Mouse (Mus musculus) intestine, embryonic 16.5 days (tissue): ENCODE results near the gene Trim29. TPM values are rescaled to one million over a fixed set of nuclear protein-coding genes. Genes with fewer than 3 reads are reported as not detected.

Experiments used
- ATAC-seq: fragments of 200-750 bp; cut with Nextera tagmentation; 2 replicates; pipeline ENCODE4 v1.8.0; 2017; ENCODE audit warnings: moderate TSS enrichment, moderate library complexity
- H3K27ac ChIP-seq: fragments of 300-500 bp; sonication (generic); 2 replicates; pipeline ENCODE4 v1.5.1; 2014; ENCODE audit warnings: mild to moderate bottlenecking, low read length
- H3K27me3 ChIP-seq: fragments of 300-500 bp; sonication (generic); replicated peaks from 2 replicates; pipeline ENCODE4 v1.6.1; 2014; ENCODE audit warnings: low read length, control low read depth, mixed read lengths; ENCODE audit not compliant: control insufficient read depth, insufficient read depth
- H3K36me3 ChIP-seq: fragments of 300-500 bp; sonication (generic); 2 replicates; pipeline ENCODE4 v1.6.1; 2014; ENCODE audit warnings: low read length, control low read depth; ENCODE audit not compliant: control insufficient read depth, insufficient read depth
- H3K4me1 ChIP-seq: fragments of 300-500 bp; sonication (generic); 2 replicates; pipeline ENCODE4 v1.6.1; 2014; ENCODE audit warnings: low read length, control low read depth, mixed read lengths; ENCODE audit not compliant: control insufficient read depth, insufficient read depth
- H3K4me2 ChIP-seq: fragments of 300-500 bp; sonication (generic); 2 replicates; pipeline ENCODE4 v1.6.1; 2014; ENCODE audit warnings: low read depth, low read length, control low read depth
- H3K4me3 ChIP-seq: fragments of 300-500 bp; sonication (generic); 2 replicates; pipeline ENCODE4 v1.5.1; 2014; ENCODE audit warnings: mild to moderate bottlenecking, low read length
- H3K9ac ChIP-seq: fragments of 300-500 bp; sonication (generic); 2 replicates; pipeline ENCODE4 v1.6.1; 2014; ENCODE audit warnings: low read depth, low read length
- H3K9me3 ChIP-seq: fragments of 300-500 bp; sonication (generic); 2 replicates; pipeline ENCODE4 v1.6.1; 2016; ENCODE audit warnings: low read length, control low read depth; ENCODE audit not compliant: control insufficient read depth
- WGBS: fragments of 180-500 bp; shearing (Covaris S2); extraction: QIAGEN DNeasy Blood & Tissue Kit; methylation state at CpG from one replicate; pipeline ENCODE4 v1.1.7; 2014; 5-methylcytosine and 5-hydroxymethylcytosine counted together
- polyA plus RNA-seq: library from polyadenylated mRNA; unstranded; fragments of >200 nt; fragmentation: Nextera tagmentation; extraction: Ambion mirVana; gene quantifications from 2 replicates; pipeline ENCODE4 v1.2.1, GENCODE M21; 2015

Trim29 gene
- polyA plus RNA-seq, 1 experiment from 2014 or later, result 1.0 TPM

- H3K4me3 ChIP-seq, result no peak overlapping the region
- 24% methylated on average over 17 of the region's 17 CpGs for WGBS
- no peak for ATAC-seq
These were observed 39.9 kb upstream of the Trim29 start for GRCm38 (mm10) chr9:43270723-43271252.

GRCm38 (mm10) chr9:43271761-43272518 is 38.7 kb upstream of the Trim29 start:
- 75% methylated on average over 14 of the region's 14 CpGs for WGBS
- Histone ChIP-seq H3K9ac (no peak overlapping the region), H3K36me3 (no peaks in the 10 kb centered on the region), H3K27me3 (peaks cover 6% of the 10 kb centered on the region; the same call in 1 of the 2 replicates), H3K27ac (no peak overlapping the region), H3K4me1 (peaks cover 3% of the 10 kb centered on the region; the same call in 1 of the 2 replicates), H3K4me2 (no peak overlapping the region), H3K9me3 (no peaks in the 10 kb centered on the region), H3K4me3 (no peak overlapping the region)
- peak; percentile 32; the same call in 1 of the 2 replicates for ATAC-seq

More at GRCm38 (mm10) chr9:43270723-43271252, 39.9 kb upstream of the Trim29 start:
- Histone ChIP-seq H3K4me2 (no peak overlapping the region), H3K27ac (no peak overlapping the region), H3K9me3 (no peaks in the 10 kb centered on the region), H3K27me3 (peaks cover 6% of the 10 kb centered on the region; the same call in 1 of the 2 replicates), H3K36me3 (no peaks in the 10 kb centered on the region), H3K4me1 (peaks cover 3% of the 10 kb centered on the region; the same call in 1 of the 2 replicates), H3K9ac (peak overlapping the region; percentile 0; the same call in 1 of the 2 replicates)

- H3K27me3 ChIP-seq, result peaks cover 6% of the 10 kb centered on the region; the same call in 1 of the 2 replicates
- no peak overlapping the region for H3K9ac ChIP-seq
- WGBS, result 57% methylated on average over 9 of the region's 9 CpGs
- H3K9me3 ChIP-seq, result no peaks in the 10 kb centered on the region
- H3K4me2 ChIP-seq, result no peak overlapping the region
- no peaks in the 10 kb centered on the region for H3K36me3 ChIP-seq
- ATAC-seq, result no peak
- H3K27ac ChIP-seq, result peak overlapping the region; percentile 26; the same call in 1 of the 2 replicates
- H3K4me1 ChIP-seq, result peaks cover 3% of the 10 kb centered on the region; the same call in 1 of the 2 replicates
- no peak overlapping the region for H3K4me3 ChIP-seq
These were observed 36.9 kb upstream of the Trim29 start for GRCm38 (mm10) chr9:43273735-43274134.

- H3K4me3 ChIP-seq, result no peak overlapping the region
- H3K27me3 ChIP-seq, result no peaks in the 10 kb centered on the region
- H3K4me1 ChIP-seq, result no peaks in the 10 kb centered on the region
- no peaks in the 10 kb centered on the region for H3K36me3 ChIP-seq
- 9% methylated on average over 6 of the region's 6 CpGs for WGBS
- no peak overlapping the region for H3K27ac ChIP-seq
- no peak overlapping the region for H3K9ac ChIP-seq
- H3K9me3 ChIP-seq, result no peaks in the 10 kb centered on the region
- ATAC-seq, result peak; percentile 78
- no peak overlapping the region for H3K4me2 ChIP-seq
These were observed 26.4 kb upstream of the Trim29 start for GRCm38 (mm10) chr9:43284284-43284683.

- Histone ChIP-seq H3K4me1 (no peaks in the 10 kb centered on the region), H3K4me3 (no peak overlapping the region), H3K9me3 (no peaks in the 10 kb centered on the region), H3K9ac (no peak overlapping the region), H3K36me3 (no peaks in the 10 kb centered on the region), H3K27me3 (no peaks in the 10 kb centered on the region), H3K27ac (no peak overlapping the region), H3K4me2 (no peak overlapping the region)
- ATAC-seq, result no peak
- WGBS, result 75% methylated on average over 4 of the region's 4 CpGs
These were observed 25.4 kb upstream of the Trim29 start for GRCm38 (mm10) chr9:43285281-43285680.

- Histone ChIP-seq H3K36me3 (no peaks in the 10 kb centered on the region), H3K4me2 (0 out of 2 replicates have a peak overlapping the region, but pooled peaks have one; percentile 20), H3K27me3 (no peaks in the 10 kb centered on the region), H3K9ac (peak overlapping the region; percentile 12; the same call in 1 of the 2 replicates), H3K27ac (no peak overlapping the region), H3K4me3 (no peak overlapping the region), H3K4me1 (no peaks in the 10 kb centered on the region), H3K9me3 (no peaks in the 10 kb centered on the region)
- peak; percentile 25; the same call in 1 of the 2 replicates for ATAC-seq
- WGBS, result 3% methylated on average over 20 of the region's 20 CpGs
These were observed 23.8 kb upstream of the Trim29 start for GRCm38 (mm10) chr9:43286870-43287269.

- no peak for ATAC-seq
- Histone ChIP-seq H3K27me3 (no peaks in the 10 kb centered on the region), H3K27ac (no peak overlapping the region), H3K9ac (no peak overlapping the region), H3K4me3 (no peak overlapping the region), H3K4me2 (no peak overlapping the region), H3K9me3 (no peaks in the 10 kb centered on the region), H3K4me1 (no peaks in the 10 kb centered on the region), H3K36me3 (no peaks in the 10 kb centered on the region)
- 84% methylated on average over 6 of the region's 6 CpGs for WGBS
These were observed 17.6 kb upstream of the Trim29 start for GRCm38 (mm10) chr9:43293058-43293457.

GRCm38 (mm10) chr9:43300394-43300793 is 10.3 kb upstream of the Trim29 start:
- 40% methylated on average over 10 of the region's 10 CpGs for WGBS
- Histone ChIP-seq H3K4me2 (no peak overlapping the region), H3K27me3 (no peaks in the 10 kb centered on the region), H3K9me3 (no peaks in the 10 kb centered on the region), H3K4me3 (no peak overlapping the region), H3K9ac (no peak overlapping the region), H3K27ac (no peak overlapping the region), H3K4me1 (no peaks in the 10 kb centered on the region), H3K36me3 (no peaks in the 10 kb centered on the region)
- no peak for ATAC-seq

- Histone ChIP-seq H3K9ac (no peak overlapping the region), H3K4me2 (no peak overlapping the region), H3K4me3 (no peak overlapping the region), H3K36me3 (no peaks in the 10 kb centered on the region), H3K27ac (no peak overlapping the region), H3K4me1 (peaks cover 5% of the 10 kb centered on the region; the same call in 1 of the 2 replicates), H3K27me3 (no peaks in the 10 kb centered on the region), H3K9me3 (no peaks in the 10 kb centered on the region)
- WGBS, result 65% methylated on average over 4 of the region's 4 CpGs
- ATAC-seq, result no peak
These were observed 7.7 kb upstream of the Trim29 start for GRCm38 (mm10) chr9:43302989-43303388.
